ENCODE assay signal across 8 mouse cellular contexts in the genomic region with DNA sequence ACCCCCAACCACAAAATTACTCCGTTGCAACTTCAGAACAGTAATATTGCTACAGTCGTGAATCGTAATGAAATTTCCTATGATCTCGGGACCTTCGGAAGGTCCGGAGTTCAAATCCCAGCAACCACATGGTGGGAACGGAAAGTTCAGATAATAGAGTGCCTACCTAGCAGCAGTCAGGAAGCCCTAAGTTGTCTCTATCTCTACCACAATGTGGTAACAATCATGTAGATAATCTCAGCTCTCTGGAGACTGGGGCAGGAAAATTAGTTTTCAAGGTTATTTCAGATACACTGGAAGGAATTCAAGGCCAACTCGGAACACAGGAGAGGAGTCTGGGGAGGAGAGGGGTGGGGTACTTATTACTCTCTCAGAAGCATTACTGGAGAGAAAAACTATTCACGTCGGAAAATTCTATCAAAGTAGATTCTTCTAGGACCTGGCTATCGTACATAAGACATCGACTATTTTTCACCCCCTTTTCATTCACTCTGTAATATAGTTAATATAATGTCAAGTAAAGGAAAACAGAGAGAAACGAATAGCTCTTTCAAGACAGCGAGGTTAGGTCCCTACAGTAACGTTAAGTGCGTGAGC. TPM values are rescaled to one million over a fixed set of nuclear protein-coding genes. Genes with fewer than 3 reads are reported as not detected.
DNase-seq lines count a peak whose midpoint lies in the region; ATAC-seq and TF ChIP-seq lines count a peak whose summit lies in the region.

No protein-coding gene starts in this region.

- peak overlapping the region; percentile 96; the same call in 1 of the 2 replicates for H3K27ac ChIP-seq in spleen, adult 2 months (ENCODE audit: insufficient read depth, low read length)
- H3K27ac ChIP-seq in limb, embryonic 15.5 days, result peak overlapping the region; percentile 96

- peak; percentile 23 for DNase-seq in adrenal gland, adult 2 months
- DNase-seq in adrenal gland, postnatal 10 days, result no peak
- DNase-seq in spleen, adult 2 months (ENCODE audit: low read depth in 1 of 2, low spot score in 2 of 2), result no peak
- no peak for DNase-seq in spleen, adult 12 weeks (ENCODE audit: low spot score)
- DNase-seq in urinary bladder, postnatal 14 days (ENCODE audit: low spot score), result no peak
- no peak for DNase-seq in lung, postnatal 36 days

- H3K4me1 ChIP-seq in spleen, adult 2 months (ENCODE audit: control insufficient read depth, insufficient read depth, insufficient read length), result peaks cover 3% of the 10 kb centered on the region
- peaks cover 37% of the 10 kb centered on the region for H3K4me1 ChIP-seq in limb, embryonic 15.5 days

- WGBS in spleen, adult 2 months, result 29% methylated on average over 16 of the region's 16 CpGs
- 31% methylated on average over 16 of the region's 16 CpGs for WGBS in limb, embryonic 15.5 days

- H3K9me3 ChIP-seq in limb, embryonic 15.5 days, result no peaks in the 10 kb centered on the region

- no peak for TF ChIP-seq CTCF in spleen, adult 2 months (IDR thresholded peaks at IDR 0.05; ENCODE audit: extremely low read depth, insufficient read depth, insufficient read length, insufficient replicate concordance)

- TF ChIP-seq POLR2A in spleen, adult 2 months (IDR thresholded peaks at IDR 0.05; ENCODE audit: low read depth, low read length), result no peak

- H3K4me2 ChIP-seq in limb, embryonic 15.5 days, result peak overlapping the region; percentile 46

- H3K36me3 ChIP-seq in spleen, adult 2 months (ENCODE audit: control insufficient read depth, insufficient read depth, low read length), result no peaks in the 10 kb centered on the region; the same call in 1 of the 2 replicates
- H3K36me3 ChIP-seq in limb, embryonic 15.5 days, result peaks cover 7% of the 10 kb centered on the region; the same call in 1 of the 2 replicates

- peak overlapping the region; percentile 98 for H3K4me3 ChIP-seq in spleen, adult 2 months (ENCODE audit: extremely low read depth, insufficient read depth, insufficient read length)
- peak overlapping the region; percentile 91 for H3K4me3 ChIP-seq in limb, embryonic 15.5 days

- peak overlapping the region; percentile 98 for H3K9ac ChIP-seq in limb, embryonic 15.5 days

- H3K27me3 ChIP-seq in spleen, adult 2 months (ENCODE audit: control insufficient read depth, insufficient read depth, low read length), result no peaks in the 10 kb centered on the region
- H3K27me3 ChIP-seq in limb, embryonic 15.5 days, result no peaks in the 10 kb centered on the region

- no peak for ATAC-seq in limb, embryonic 15.5 days (ENCODE audit: insufficient number of reproducible peaks, low FRiP score, low TSS enrichment, low read depth)
- no peak for ATAC-seq in activated CD4-positive, CD25-positive, alpha-beta regulatory T cell, adult 4 months

RNA-seq across cellular contexts. Expression of a gene that starts 0.5 kb away (rescaled TPM):
- 100 to 1,000 TPM in 1 of 2 experiments, 10 to 100 TPM in 1; 91.1 to 109 TPM for total RNA-seq in adrenal gland, adult 2 months (2021)
- 17.1 and 20.0 TPM in 2 replicates for polyA plus RNA-seq in adrenal gland, adult 2 months (2012; rRNA removed)
- 100 to 1,000 TPM in 1 of 2 experiments, 10 to 100 TPM in 1; 96.8 to 108 TPM for total RNA-seq in adrenal gland, postnatal 10 days (2021)
- polyA plus RNA-seq in spleen, adult 2 months (2012; rRNA removed), result 16.1 and 19.0 TPM in 2 replicates
- 106 and 117 TPM in 2 replicates for polyA plus RNA-seq in limb, embryonic 15.5 days (2015; fragmentation: Nextera tagmentation; extraction: Ambion mirVana)
- polyA plus RNA-seq in activated CD4-positive, CD25-positive, alpha-beta regulatory T cell, adult 4 months (2017; shearing (Covaris generic)), result 10 to 100 TPM; 45.6 to 46.8 TPM

RNA-seq across cellular contexts. Expression of a gene that starts 23.5 kb away (rescaled TPM):
- total RNA-seq in adrenal gland, adult 2 months (2021), result 10 to 100 TPM; 63.1 to 70.9 TPM
- polyA plus RNA-seq in adrenal gland, adult 2 months (2012; rRNA removed), result 11.8 and 16.3 TPM in 2 replicates
- total RNA-seq in adrenal gland, postnatal 10 days (2021), result 10 to 100 TPM; 75.6 to 78.4 TPM
- 11.2 and 14.9 TPM in 2 replicates for polyA plus RNA-seq in spleen, adult 2 months (2012; rRNA removed)
- 156 and 162 TPM in 2 replicates for polyA plus RNA-seq in limb, embryonic 15.5 days (2015; fragmentation: Nextera tagmentation; extraction: Ambion mirVana)
- 100 to 1,000 TPM; 152 to 189 TPM for polyA plus RNA-seq in activated CD4-positive, CD25-positive, alpha-beta regulatory T cell, adult 4 months (2017; shearing (Covaris generic))

RNA-seq across cellular contexts. Expression of a gene that starts 49.1 kb away (rescaled TPM):
- under 1 TPM in 1 of 2 experiments, not detected in 1; 0.07 TPM for total RNA-seq in adrenal gland, adult 2 months (2021)
- polyA plus RNA-seq in adrenal gland, adult 2 months (2012; rRNA removed), result not detected in 2 replicates
- total RNA-seq in adrenal gland, postnatal 10 days (2021), result not detected
- not detected in 2 replicates for polyA plus RNA-seq in spleen, adult 2 months (2012; rRNA removed)
- 0.43 and 0.67 TPM in 2 replicates for polyA plus RNA-seq in limb, embryonic 15.5 days (2015; fragmentation: Nextera tagmentation; extraction: Ambion mirVana)
- polyA plus RNA-seq in activated CD4-positive, CD25-positive, alpha-beta regulatory T cell, adult 4 months (2017; shearing (Covaris generic)), result not detected
